Mouse (Mus musculus): ENCODE results near the gene Ccdc157.
A peak's percentile ranks its signal among the peaks of the same experiment; 100 is the strongest.
"Not testable (repeated sequence)": the region's sequence is repeated elsewhere in the genome, so short reads cannot be mapped to it uniquely, and the experiment has no call there.

Ccdc157 gene

GRCm38 (mm10) chr11:4159808-4160708, at the start of gene Ccdc157, which contains the start of gene Sf3a1:
Gene Ccdc157 (minus strand): TSS chr11:4160293.
Gene Sf3a1 (plus strand): TSS chr11:4160350.
- DNase-seq (ENCODE audit: low spot score in 2 of 2), result peak; percentile 83 to 94

GRCm38 (mm10) chr11:4209556-4209955, 49.5 kb upstream of the Ccdc157 start:
- DNase-seq (ENCODE audit: low spot score in 2 of 2), result no peak

- DNase-seq (ENCODE audit: low spot score in 2 of 2), result no peak
Observed at GRCm38 (mm10) chr11:4207655-4208054, 47.6 kb upstream of the Ccdc157 start.

GRCm38 (mm10) chr11:4206563-4206962, 46.5 kb upstream of the Ccdc157 start:
- DNase-seq (ENCODE audit: low spot score in 2 of 2), result no peak

- DNase-seq (ENCODE audit: low spot score in 2 of 2), result no peak
Observed at GRCm38 (mm10) chr11:4205951-4206350, 45.9 kb upstream of the Ccdc157 start.

GRCm38 (mm10) chr11:4205097-4205655, 45.1 kb upstream of the Ccdc157 start:
- no peak for DNase-seq (ENCODE audit: low spot score in 2 of 2)

- DNase-seq (ENCODE audit: low spot score in 2 of 2), result no peak
Observed at GRCm38 (mm10) chr11:4203705-4204074, 43.6 kb upstream of the Ccdc157 start.

- no peak for DNase-seq (ENCODE audit: low spot score in 2 of 2)
Observed at GRCm38 (mm10) chr11:4202995-4203704, 43.1 kb upstream of the Ccdc157 start.

GRCm38 (mm10) chr11:4201981-4202700, 42.0 kb upstream of the Ccdc157 start:
- DNase-seq (ENCODE audit: low spot score in 2 of 2), result no peak

- no peak for DNase-seq (ENCODE audit: low spot score in 2 of 2)
Observed at GRCm38 (mm10) chr11:4197691-4198090, 37.6 kb upstream of the Ccdc157 start.

- DNase-seq (ENCODE audit: low spot score in 2 of 2), result no peak
Observed at GRCm38 (mm10) chr11:4196636-4197035, 36.5 kb upstream of the Ccdc157 start.

- no peak for DNase-seq (ENCODE audit: low spot score in 2 of 2)
Observed at GRCm38 (mm10) chr11:4195597-4196031, 35.5 kb upstream of the Ccdc157 start.

GRCm38 (mm10) chr11:4193420-4193819, 33.3 kb upstream of the Ccdc157 start:
- no peak for DNase-seq (ENCODE audit: low spot score in 2 of 2)

GRCm38 (mm10) chr11:4192757-4193156, 32.7 kb upstream of the Ccdc157 start:
- no peak for DNase-seq (ENCODE audit: low spot score in 2 of 2)

- DNase-seq (ENCODE audit: low spot score in 2 of 2), result no peak
Observed at GRCm38 (mm10) chr11:4190677-4191076, 30.6 kb upstream of the Ccdc157 start.

- no peak for DNase-seq (ENCODE audit: low spot score in 2 of 2)
Observed at GRCm38 (mm10) chr11:4189182-4189581, 29.1 kb upstream of the Ccdc157 start.

GRCm38 (mm10) chr11:4187318-4187700, 27.2 kb upstream of the Ccdc157 start:
- no peak for DNase-seq (ENCODE audit: low spot score in 2 of 2)

GRCm38 (mm10) chr11:4186486-4187317, 26.6 kb upstream of the Ccdc157 start, which contains the start of gene Tbc1d10a:
Gene Tbc1d10a (plus strand): TSS chr11:4186789.
- peak; percentile 95 to 98 for DNase-seq (ENCODE audit: low spot score in 2 of 2)

GRCm38 (mm10) chr11:4185480-4185879, 25.4 kb upstream of the Ccdc157 start:
- DNase-seq (ENCODE audit: low spot score in 2 of 2), result not testable (repeated sequence)

- no peak for DNase-seq (ENCODE audit: low spot score in 2 of 2)
Observed at GRCm38 (mm10) chr11:4184251-4184952, 24.3 kb upstream of the Ccdc157 start.

All from left cerebral cortex, adult 9 months (tissue).